Mouse (Mus musculus) urinary bladder, adult 18-20 months (tissue): Measurements from ENCODE around the gene Mttp.

Experiments
- DNase-seq, 2 experiments: peaks; one replicate each; pipeline ENCODE4 v3.0.0; 2022; ENCODE audit warnings: low spot score in 2 of 2, mixed read lengths in 2 of 2

The Mttp gene

DNA sequence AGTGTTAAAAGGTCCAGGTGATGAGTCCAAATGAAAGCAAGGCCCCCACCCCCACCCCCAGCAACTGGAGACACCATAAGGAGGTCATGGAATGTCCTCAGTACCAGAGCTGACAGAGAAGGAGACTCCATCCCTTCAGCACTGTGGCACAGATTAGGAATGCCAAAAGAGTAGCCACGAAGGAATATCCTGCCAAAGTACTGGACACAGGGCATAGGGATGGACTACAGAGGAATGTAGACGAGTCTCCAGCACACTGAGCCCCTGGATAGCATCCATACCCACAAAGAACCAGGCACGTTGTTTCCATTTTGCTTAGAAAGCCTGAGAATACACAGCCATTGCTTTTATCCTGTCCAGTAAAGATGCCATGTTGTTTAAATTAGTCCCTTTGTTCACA lies 93.3 kb downstream of the Mttp start:
- DNase-seq: no peak

DNA sequence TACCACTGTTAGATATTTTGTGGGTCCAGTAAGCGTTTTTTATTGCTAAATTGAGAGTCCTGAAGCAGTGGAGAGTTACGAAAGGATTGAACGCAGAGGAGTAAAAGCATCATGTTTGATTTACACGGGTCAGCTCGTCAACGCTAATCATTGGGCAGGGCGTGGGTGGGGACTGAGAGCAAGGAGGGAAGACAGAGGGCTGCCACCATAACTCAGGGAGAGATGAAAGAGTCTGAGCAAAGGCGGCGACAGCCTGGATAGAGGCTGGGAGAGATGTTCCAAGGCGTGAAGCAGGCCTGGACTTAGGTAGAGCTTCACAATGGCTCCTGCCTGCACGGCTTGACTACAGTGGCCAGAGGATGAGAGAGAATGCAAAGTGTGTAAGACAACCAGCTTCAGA lies 94.0 kb downstream of the Mttp start:
- no peak for DNase-seq

DNA sequence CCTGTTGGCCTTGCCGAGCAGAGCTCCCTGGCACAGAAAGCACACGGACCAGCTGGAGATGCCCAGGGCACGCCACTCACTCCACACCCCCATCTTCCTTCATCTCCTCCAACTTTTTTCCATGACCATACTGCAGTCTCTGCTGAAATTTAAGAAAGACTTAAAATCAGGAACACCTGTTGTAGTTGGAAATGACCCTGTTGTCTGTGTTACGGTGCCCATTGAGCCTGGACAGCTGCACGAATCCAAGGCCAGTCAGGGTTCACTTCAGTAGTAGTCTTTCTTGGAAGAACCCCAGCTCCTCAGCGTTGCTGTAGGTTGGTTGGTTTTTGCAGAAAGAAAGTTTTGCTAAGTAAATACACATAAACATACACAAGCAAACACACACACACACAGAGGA lies 95.2 kb downstream of the Mttp start:
- no peak for DNase-seq

DNA sequence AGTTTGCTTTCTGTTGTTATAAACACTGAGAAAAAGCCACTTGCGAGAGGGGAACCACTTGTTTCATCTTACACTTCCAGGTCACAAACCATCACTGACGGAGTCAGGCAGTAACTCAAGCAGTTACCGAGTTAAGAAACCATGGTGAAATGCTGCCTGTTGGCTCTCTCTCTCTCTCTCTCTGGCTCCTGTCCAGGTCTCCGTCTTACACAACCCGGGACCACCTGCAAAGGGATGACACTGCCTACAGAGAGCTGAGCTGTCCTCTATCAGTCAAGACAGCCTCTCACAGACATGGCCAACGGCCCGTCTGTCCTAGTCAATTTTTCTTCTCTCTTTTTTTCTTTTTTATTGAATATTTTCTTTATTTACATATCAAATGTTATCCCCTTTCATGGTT lies 101.5 kb downstream of the Mttp start:
- DNase-seq: no peak

DNA sequence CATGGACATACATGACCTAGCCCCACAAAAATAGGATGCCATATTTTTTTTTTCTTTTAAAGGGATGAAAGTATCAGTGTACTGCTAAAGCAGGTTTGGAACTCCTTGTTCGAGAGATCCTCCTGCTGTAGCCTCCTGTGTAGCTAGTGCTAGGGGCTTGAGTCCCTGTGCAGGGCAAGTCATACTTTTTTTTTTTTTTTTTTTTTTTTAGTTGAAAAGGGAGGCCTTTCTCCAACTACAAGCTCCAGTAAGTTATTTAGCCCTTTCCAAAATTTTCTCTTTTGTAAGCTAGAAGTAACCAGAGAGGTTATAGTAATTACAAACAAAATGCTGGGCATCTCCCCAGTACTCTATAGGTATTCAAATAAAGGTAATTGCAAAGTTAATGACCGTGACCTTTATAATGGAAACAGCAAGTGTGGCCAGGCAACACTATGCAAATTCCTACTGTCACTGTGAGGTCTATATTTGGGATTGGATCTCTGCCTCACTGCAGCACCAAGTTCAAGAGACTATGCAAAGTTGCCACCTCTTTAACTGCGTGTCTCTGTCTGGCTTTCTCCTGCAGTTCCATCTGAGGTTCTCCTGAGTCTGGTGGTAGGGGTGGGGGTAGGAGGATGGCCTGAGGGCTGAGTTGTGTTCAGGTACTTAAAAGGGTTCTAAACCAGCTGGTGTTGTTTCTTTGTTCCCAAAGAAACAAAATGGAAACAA lies 103.0 kb downstream of the Mttp start:
- DNase-seq: no peak

DNA sequence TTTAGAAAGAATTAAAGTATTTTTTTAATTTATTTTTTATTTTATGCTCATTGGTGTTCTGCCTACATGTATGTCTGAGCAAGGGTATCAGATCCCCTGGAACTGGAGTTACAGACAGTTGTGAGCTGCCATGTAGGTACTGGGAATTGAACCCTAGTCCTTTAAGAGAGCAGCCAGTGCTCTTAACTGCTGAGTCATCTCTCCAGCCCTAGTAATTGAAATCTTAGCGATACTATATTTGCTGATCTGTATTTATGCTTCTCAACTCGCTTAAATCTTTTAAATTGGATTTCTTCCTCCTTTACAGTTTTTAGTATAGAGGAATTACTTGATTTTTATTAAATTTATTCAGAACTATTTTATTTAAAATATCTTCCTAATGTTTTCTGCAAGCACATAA lies 103.8 kb downstream of the Mttp start:
- DNase-seq: no peak
